Mouse (Mus musculus): ENCODE results near the gene Timp3. TPM values are rescaled to one million over a fixed set of nuclear protein-coding genes. Genes with fewer than 3 reads are reported as not detected.

The Timp3 gene
- 10 to 100 TPM; 61.8 to 62.0 TPM for total RNA-seq (2021)
- long read RNA-seq, experiment 1, full-length matches to known transcripts: 22 of 35 reads
- long read RNA-seq, experiment 1, partial matches to known transcripts: 13 of 35 reads
- long read RNA-seq, experiment 1, other reads (novel, unspliced or antisense): 0 of 35 reads
- long read RNA-seq, experiment 2, full-length matches to known transcripts: 25 of 34 reads
- long read RNA-seq, experiment 2, partial matches to known transcripts: 0 of 34 reads
- long read RNA-seq, experiment 2, other reads (novel, unspliced or antisense): 9 of 34 reads

- no peak for TF ChIP-seq CTCF (conservative IDR thresholded peaks at IDR 0.05)
- peak within 1 kb of the TSS; percentile 90 for H3K27ac ChIP-seq
- H3K4me3 ChIP-seq: peak within 1 kb of the TSS; percentile 73
- peak; percentile 43 to 53 for DNase-seq (ENCODE audit: low spot score in 2 of 2)
Measured at GRCm38 (mm10) chr10:86300293-86301116, at the start of gene Timp3. Gene Timp3, plus strand, starts transcription at chr10:86300372.

- TF ChIP-seq CTCF (conservative IDR thresholded peaks at IDR 0.05): no peak
- DNase-seq (ENCODE audit: low spot score in 2 of 2): peak; percentile 37 to 54
- H3K27ac ChIP-seq: peak overlapping the region; percentile 54; the same call in 1 of the 2 replicates
- no peak overlapping the region for H3K4me3 ChIP-seq
Measured at GRCm38 (mm10) chr10:86256221-86256620, 44.0 kb upstream of the Timp3 start.

- TF ChIP-seq CTCF (conservative IDR thresholded peaks at IDR 0.05): no peak
- H3K4me3 ChIP-seq: no peak overlapping the region
- H3K27ac ChIP-seq: no peak overlapping the region
Measured at GRCm38 (mm10) chr10:86257045-86257444, 43.1 kb upstream of the Timp3 start.

DNA sequence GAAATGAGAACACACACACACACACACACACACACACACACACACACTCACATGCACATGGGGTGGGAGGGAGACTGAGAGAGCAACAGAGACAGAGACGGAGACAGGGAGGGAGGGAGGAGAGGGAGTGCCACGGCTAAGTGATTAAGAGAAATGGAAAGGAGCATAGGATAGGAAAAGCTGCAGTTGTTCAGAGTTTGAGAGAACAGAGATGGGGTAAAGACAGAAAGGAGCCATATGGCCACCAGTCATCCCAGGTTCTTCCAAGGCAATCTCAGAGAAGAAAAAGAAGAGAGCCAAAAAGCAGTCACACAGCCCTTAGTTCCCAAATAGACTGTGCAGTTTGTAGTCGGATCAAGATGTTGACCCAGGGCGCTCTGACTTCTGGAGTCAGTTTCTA lies 42.1 kb upstream of the Timp3 start:
- peak in 1 of 2 experiments; percentile 17 for DNase-seq (ENCODE audit: low spot score in 2 of 2)
- no peak overlapping the region for H3K4me3 ChIP-seq
- no peak for TF ChIP-seq CTCF (conservative IDR thresholded peaks at IDR 0.05)
- no peak overlapping the region for H3K27ac ChIP-seq

More at GRCm38 (mm10) chr10:86257045-86257444, 43.1 kb upstream of the Timp3 start:
- DNase-seq (ENCODE audit: low spot score in 2 of 2): no peak

GRCm38 (mm10) chr10:86258992-86259391 lies 41.2 kb upstream of the Timp3 start:
- TF ChIP-seq CTCF (conservative IDR thresholded peaks at IDR 0.05): no peak
- H3K4me3 ChIP-seq: no peak overlapping the region
- no peak overlapping the region for H3K27ac ChIP-seq
- no peak for DNase-seq (ENCODE audit: low spot score in 2 of 2)

DNA sequence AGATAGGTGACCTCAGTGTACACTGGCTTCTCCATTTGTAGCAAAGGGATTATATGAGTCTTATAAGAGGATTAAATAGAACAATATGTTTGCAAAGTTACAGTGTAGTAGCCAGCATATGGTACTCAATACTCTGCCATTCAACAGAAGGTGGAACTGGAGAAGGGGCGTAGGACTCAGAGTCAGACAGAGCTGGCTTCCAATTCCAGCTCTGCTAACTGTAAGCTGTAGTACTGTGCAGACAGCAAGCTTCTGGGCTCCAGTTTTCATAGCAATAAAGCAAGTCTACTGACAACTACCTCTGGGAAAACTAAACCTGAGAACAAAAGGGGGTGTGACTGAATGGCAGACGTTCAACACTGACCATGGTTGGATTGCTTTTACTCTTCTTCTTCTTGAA lies 38.4 kb upstream of the Timp3 start:
- peak in 1 of 2 experiments; percentile 24 for DNase-seq (ENCODE audit: low spot score in 2 of 2)
- no peak for TF ChIP-seq CTCF (conservative IDR thresholded peaks at IDR 0.05)
- H3K4me3 ChIP-seq: no peak overlapping the region
- no peak overlapping the region for H3K27ac ChIP-seq

DNA sequence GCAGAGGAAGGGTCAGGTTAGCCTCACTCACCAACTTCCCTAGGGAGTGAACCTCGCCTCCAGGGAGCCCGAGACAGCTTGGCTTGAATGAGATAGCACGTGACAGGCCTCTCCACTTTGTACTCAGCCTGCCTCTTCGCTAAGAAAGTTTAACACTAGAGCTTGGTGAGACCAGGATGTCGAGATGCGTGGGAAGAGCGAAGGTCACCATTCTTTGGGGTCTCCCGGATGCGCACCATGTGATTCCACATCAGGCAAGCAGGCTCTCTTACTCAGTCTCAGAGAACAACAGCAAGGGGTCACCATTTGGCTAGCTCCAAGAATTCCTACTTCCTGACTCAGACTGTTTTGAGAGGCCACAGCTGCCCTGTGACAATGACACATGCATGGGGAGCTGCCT lies 35.6 kb upstream of the Timp3 start:
- no peak overlapping the region for H3K27ac ChIP-seq
- TF ChIP-seq CTCF (conservative IDR thresholded peaks at IDR 0.05): no peak
- no peak for DNase-seq (ENCODE audit: low spot score in 2 of 2)
- no peak overlapping the region for H3K4me3 ChIP-seq

DNA sequence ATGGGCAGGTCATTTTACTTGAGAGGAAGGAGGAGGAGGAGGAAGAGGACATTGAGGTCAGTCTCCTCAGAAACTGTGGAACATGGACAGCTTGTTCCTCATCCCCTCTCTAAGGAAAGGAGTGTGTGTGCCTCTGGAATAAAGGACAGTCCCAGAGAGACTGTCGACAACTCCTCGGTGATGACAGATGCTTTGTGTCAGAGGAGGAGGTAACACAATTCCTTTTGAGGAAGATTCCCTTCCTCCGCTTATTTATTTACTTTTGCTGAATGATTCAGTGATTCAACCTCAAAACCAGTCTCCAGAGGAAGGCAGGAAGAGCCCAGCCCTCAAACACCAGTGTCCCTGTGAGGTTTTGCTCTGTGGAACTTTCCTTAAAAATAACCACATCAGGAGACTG lies 29.9 kb upstream of the Timp3 start:
- no peak for DNase-seq (ENCODE audit: low spot score in 2 of 2)
- no peak for TF ChIP-seq CTCF (conservative IDR thresholded peaks at IDR 0.05)
- Histone ChIP-seq H3K4me3 (no peak overlapping the region), H3K27ac (no peak overlapping the region)

- Histone ChIP-seq H3K4me3 (no peak overlapping the region), H3K27ac (no peak overlapping the region)
- TF ChIP-seq CTCF (conservative IDR thresholded peaks at IDR 0.05): no peak
- DNase-seq (ENCODE audit: low spot score in 2 of 2): no peak
Measured at GRCm38 (mm10) chr10:86272826-86273225, 27.3 kb upstream of the Timp3 start.

DNA sequence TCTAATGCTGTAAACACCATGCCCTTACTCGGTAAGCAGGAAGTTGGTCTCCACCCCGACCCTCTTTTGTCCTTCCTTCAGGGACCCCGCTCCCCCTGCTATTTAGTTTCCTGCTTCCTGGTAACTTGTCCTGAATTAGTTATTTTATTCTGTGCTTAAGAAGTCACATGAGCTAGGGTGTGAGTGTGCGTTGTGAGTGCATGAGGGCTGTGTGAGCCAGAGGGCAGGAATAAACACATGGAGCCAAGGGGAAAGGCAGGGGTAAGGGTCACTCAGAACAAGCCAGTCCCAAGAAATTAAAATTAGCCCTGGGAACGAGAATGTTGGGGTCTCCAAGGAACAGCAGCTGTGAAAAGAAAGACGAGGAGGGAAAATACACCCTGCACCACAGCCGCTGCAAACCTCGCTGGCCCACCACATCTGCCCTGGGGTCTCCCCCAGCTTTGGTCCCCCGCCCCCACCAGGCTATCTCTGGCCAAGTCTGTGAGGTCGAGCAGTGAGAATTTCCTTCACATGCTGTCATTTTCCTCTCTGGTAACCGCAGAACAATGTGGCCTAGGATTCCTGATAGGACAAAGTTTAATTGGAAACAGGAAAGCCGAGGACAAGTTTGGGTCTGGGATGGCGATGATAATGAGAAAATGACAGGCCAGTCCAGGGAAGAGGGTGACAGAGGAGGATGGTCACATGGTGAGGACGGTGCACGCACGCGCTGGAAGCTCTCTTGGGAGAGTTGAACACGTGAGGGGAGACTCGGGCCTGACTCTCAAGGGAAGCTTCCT lies 26.6 kb upstream of the Timp3 start:
- no peak for DNase-seq (ENCODE audit: low spot score in 2 of 2)
- H3K4me3 ChIP-seq: no peak overlapping the region
- TF ChIP-seq CTCF (conservative IDR thresholded peaks at IDR 0.05): no peak
- H3K27ac ChIP-seq: no peak overlapping the region

GRCm38 (mm10) chr10:86275585-86275984 lies 24.6 kb upstream of the Timp3 start:
- Histone ChIP-seq H3K4me3 (no peak overlapping the region), H3K27ac (no peak overlapping the region)
- no peak for DNase-seq (ENCODE audit: low spot score in 2 of 2)
- TF ChIP-seq CTCF (conservative IDR thresholded peaks at IDR 0.05): no peak

DNA sequence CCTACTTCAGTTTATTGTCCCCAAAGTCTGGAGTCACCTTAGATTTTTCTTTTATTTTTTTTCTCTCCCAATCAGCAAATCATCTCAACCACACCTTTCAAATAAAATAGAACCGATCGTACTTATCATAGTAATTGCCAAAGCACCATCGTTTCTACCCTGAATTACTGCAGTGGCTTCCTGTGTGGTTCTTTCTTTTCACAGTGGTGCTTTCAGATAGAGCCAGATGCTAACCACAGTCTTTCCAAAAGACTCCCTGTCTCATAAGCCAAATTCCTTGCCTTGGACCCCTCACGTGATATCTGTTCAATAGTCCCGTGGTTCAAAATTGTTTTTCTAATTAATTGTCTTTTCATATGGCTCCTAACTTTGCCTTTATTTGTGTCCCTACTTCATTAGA lies 22.8 kb upstream of the Timp3 start:
- no peak for DNase-seq (ENCODE audit: low spot score in 2 of 2)
- Histone ChIP-seq H3K4me3 (no peak overlapping the region), H3K27ac (no peak overlapping the region)
- TF ChIP-seq CTCF (conservative IDR thresholded peaks at IDR 0.05): no peak

DNA sequence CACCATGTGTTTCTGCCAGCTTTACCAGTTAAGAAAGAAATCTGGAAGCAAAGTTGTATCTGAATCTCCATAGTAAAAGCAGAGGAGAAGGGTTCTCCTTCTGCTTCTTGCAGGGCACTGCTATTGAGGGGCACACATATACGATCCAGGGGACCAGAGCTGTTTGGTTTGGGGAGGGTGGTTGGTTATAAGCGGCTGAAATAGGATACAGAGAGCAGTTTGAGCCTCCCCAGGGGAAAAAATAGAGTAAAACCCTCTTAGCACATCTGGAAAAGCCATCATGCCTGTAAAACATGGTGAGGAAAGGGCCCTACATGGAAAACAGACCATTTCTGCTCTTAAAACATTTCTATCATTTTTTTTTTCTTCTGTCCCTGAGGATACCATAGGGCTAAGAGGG lies 21.7 kb upstream of the Timp3 start:
- DNase-seq (ENCODE audit: low spot score in 2 of 2): no peak
- Histone ChIP-seq H3K4me3 (no peak overlapping the region), H3K27ac (no peak overlapping the region)
- no peak for TF ChIP-seq CTCF (conservative IDR thresholded peaks at IDR 0.05)
